Mouse (Mus musculus) ES-E14 (cell line): ENCODE results near the gene Unc5cl.

Experiments used
- CHD2 ChIP-seq: IDR thresholded peaks from 2 replicates; pipeline ENCODE4 v1.6.1; 2014; ENCODE audit warnings: mild to moderate bottlenecking, low read depth, low read length, inconsistent platforms
- HCFC1 ChIP-seq: IDR thresholded peaks from 2 replicates; pipeline ENCODE4 v1.6.1; 2012; ENCODE audit warnings: low read length, inconsistent platforms, borderline replicate concordance; ENCODE audit not compliant: insufficient read depth
- MAFK ChIP-seq: IDR thresholded peaks from 2 replicates; pipeline ENCODE4 v1.6.1; 2014; ENCODE audit warnings: mild to moderate bottlenecking, low read depth, low read length, inconsistent platforms; ENCODE audit not compliant: insufficient read depth
- ZC3H11A ChIP-seq: IDR thresholded peaks from 2 replicates; pipeline ENCODE4 v1.6.1; 2012; ENCODE audit warnings: low read depth, mild to moderate bottlenecking, inconsistent platforms, low read length, borderline replicate concordance

DNA sequence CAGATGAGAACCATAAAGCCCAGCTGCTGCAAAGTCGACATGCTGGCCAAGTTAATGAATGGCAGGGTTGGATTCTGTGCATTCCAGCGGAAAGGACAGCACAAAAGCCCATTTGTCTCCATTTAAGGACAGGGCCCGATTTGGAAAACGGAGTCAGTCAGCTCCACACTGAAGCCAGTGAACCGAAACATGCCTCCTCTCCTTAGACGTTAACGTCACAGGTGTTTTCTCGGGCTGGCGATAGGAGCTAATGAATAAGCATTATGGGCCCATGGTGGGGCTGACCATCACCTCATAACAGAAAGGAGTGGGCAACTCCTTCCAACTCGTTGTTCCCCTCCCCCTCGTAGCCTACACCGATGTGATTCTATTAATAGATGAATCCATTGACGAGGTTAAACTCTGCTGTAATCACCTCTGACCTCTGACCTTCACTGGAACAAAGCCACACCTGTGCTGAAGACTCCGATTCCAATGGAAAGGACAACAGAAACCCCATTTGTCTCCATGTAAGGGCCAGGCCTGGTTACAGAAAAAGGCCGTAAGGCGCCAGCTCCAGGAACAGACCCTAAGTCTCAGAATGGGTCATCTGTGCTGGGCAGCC lies 11.1 kb upstream of the Unc5cl start:
- TF ChIP-seq CHD2, result no peak
- no peak for TF ChIP-seq ZC3H11A
- no peak for TF ChIP-seq HCFC1
- TF ChIP-seq MAFK, result no peak
